Mouse (Mus musculus) adrenal gland, postnatal 36 days (tissue): ENCODE measurements at regions not wholly inside any gene's neighbourhood (a gene's known extent, or its start where the extent isn't known, plus 50 kb on each side); places are given as distances from the start of the nearest gene placed in this dataset.

Experiments
- DNase-seq, 2 experiments: peaks; one replicate each; pipeline ENCODE4 v3.0.0; 2021; ENCODE audit warnings: mixed read lengths in 1 of 2

GRCm38 (mm10) chr16:93387578-93388116 lies 216.2 kb downstream of the Setd4 start:
- no peak for DNase-seq

DNA sequence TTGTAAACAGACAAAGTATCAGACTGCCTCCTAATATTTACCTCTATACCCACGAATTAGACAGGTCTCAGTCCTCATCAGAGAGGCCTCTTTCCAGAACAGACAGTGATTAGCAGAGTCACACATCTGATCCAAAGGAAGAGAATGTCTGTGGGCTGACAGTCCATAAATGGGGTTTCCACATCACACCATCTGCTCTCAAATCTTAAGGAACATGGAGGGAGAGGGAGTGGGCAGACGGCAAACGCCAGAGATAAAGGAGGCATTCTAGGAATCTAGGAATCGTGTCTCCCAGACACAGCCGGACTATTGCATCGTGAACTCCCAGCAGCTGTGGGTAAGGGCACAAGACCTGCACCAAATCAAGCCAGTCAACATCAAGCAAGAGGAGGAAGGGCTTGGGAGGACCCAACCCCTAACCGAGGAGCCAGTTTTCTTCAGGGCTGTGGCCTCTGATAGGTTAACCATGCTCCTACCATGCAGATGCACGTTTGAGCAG lies 219.8 kb downstream of the Setd4 start:
- DNase-seq = no peak

DNA sequence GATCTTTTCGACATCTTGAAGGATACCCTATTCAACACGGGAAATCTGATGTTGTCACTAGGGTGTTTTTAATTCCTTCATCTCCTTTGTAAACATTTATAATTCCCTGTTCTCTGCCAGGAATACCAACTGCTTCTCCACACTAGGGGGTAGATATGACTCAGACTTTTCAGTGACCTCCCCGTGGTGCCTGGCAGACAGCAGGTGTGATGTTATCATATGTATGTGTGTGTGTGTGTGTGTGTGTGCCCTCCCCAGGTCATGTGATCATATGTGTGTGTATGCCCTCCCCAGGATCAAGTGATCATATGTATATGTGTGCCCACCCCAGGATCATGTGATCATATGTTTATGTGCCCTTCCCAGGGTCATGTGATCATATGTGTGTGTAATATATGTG lies 220.9 kb downstream of the Setd4 start:
- DNase-seq = no peak

GRCm38 (mm10) chr16:93380717-93381671 lies 222.9 kb downstream of the Setd4 start:
- no peak for DNase-seq

- no peak for DNase-seq
Observed at GRCm38 (mm10) chr16:93380117-93380516, 223.7 kb downstream of the Setd4 start.

DNA sequence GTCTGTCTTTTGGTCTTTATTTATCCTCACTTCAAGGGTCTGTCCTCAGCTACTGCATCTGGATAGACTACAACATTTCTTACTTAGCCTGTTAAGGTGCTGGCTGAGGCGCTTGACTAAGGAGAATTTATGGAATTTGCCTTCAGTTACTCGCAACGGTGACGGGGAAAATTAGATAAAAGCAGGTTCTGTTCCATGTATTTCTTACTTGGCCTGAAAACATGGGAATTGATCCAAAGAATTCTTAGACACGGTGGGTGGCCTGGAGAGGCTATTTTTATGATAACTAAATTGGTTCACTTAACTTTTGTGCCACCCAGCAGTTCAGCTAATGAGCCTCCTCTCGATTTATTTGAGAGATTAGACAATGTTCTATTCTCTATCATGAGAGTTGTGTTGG lies 224.3 kb downstream of the Setd4 start:
- DNase-seq = no peak

DNA sequence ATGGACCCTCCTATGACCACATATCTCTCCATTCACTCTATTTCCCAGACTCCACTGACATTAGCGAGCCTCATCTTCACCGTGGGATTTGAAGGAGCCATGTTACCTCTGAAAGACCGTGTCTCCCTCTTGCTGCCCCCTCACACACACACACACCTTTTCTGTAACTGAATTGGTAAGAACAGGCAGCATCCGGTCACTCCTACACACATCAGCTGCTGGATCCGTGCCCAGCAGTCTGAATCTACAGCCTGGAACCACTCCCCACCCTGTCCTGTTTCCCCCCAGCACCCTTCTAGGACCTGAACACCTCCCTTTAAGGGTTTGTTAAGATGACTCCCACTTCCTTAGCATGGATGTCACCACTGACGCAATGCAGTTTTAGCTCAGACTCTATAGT lies 229.2 kb downstream of the Setd4 start:
- DNase-seq = peak; percentile 5 to 6

- DNase-seq = no peak
Observed at GRCm38 (mm10) chr16:93369766-93370146, 234.1 kb downstream of the Setd4 start.

- DNase-seq = no peak
Observed at GRCm38 (mm10) chr16:93368824-93369765, 234.8 kb downstream of the Setd4 start.

GRCm38 (mm10) chr16:93367995-93368394 lies 235.9 kb downstream of the Setd4 start:
- no peak for DNase-seq

GRCm38 (mm10) chr16:93367246-93367805 lies 236.5 kb downstream of the Setd4 start:
- no peak for DNase-seq

DNA sequence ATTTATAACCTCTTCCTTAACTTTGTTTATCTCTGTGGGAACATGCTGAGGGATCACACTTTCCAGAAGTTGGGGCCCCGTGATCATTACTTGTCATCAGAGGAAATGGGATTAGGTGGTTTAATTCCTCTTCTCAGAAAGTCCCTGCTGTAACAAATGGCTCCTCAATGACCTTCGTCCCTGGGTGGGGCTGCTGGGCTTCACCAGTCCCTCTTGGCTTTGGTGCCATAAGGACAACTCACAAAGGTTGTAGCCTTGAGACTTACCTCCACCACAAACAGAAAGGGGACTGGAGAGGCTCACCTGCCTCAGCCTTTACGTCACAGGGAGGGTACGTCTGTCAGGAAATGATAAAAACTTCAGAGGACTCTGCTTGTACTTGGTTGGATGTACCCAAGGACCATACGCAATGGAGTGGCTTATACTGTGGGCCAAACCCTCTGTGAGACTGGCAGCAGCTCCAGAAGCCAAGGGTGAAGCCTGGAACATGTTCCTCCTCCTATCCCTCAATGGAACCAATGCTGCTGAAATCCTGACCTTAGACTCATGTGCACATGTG lies 237.4 kb downstream of the Setd4 start:
- no peak for DNase-seq

- DNase-seq = no peak
Observed at GRCm38 (mm10) chr16:93365236-93365951, 238.5 kb downstream of the Setd4 start.

DNA sequence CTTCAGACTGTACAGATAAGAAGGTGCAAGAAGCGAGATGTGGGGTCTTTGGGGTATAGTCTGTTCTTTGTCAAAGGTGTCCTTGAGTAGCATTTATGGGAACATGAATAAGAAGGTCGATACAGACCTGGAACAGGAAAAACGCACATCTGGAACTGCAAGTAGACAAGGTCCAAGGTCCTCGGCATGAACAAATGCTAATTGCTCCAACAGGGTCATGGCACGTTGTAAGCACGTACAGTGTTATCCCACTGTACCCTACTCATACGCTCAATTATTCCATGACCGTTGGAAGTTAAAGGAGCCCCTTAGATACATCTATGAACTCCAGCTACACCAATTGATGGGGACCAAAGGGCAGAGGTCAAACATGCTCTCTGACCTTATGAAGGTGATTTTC lies 244.1 kb downstream of the Setd4 start:
- no peak for DNase-seq

DNA sequence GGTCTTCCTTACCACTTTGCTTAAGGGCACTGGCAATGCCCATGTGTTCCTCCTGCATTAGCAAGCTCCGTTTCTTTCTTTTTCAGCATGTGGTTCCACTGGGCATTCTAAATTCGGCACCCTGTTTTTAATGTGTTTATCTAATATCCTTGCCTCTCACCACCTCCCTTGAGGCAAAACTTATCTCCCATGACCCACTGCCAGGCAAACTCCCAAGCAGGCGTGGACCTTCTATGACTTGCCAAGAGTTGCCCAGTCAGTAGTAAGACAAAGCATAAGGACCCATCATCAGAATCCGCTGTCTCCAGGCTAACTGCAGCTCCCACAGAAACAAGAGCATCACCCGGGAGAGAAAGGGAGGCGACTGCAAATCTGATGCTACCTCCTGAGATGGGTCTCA lies 245.2 kb downstream of the Setd4 start:
- DNase-seq = no peak

DNA sequence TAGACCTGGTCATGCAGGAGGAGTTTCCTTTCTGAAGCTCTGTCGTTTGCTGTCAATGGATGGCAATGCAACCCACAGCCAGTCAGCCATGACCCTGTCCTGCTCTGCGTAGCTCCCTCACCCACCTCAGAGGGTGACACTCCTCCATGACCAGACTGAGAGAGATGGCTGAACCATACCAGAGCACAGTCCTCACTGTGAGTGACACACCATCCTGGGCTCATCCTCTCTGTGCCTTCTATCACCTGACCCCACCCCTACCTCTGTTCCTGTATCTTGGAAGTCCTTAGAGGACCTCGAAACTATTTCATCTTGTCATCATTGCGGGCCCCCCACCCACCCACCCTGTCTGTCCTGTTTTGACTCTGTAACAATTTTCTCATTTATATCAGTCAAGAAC lies 245.7 kb downstream of the Setd4 start:
- no peak for DNase-seq

- DNase-seq = no peak
Observed at GRCm38 (mm10) chr16:93355204-93355899, 248.5 kb downstream of the Setd4 start.

GRCm38 (mm10) chr16:93353971-93354370 lies 249.9 kb downstream of the Setd4 start:
- DNase-seq = no peak

DNA sequence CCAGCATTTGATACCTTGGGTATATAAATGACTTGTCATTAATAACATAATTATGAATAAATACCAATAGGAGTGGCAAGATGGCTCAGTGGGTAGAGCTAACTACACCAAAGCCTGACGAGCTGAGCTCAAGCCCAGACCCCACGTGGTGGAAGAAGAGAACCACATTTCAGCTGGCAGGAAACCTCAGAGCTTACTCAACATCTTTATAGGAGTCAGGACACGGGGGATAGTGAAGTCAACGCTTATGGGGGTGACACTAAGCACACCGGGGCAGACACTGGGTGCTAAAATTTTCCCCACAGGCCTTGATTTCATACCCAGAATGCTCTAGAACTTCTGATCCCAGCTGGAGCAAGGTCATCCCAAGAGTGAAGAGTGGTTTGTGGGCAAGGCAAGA lies 259.3 kb downstream of the Setd4 start:
- DNase-seq = no peak

DNA sequence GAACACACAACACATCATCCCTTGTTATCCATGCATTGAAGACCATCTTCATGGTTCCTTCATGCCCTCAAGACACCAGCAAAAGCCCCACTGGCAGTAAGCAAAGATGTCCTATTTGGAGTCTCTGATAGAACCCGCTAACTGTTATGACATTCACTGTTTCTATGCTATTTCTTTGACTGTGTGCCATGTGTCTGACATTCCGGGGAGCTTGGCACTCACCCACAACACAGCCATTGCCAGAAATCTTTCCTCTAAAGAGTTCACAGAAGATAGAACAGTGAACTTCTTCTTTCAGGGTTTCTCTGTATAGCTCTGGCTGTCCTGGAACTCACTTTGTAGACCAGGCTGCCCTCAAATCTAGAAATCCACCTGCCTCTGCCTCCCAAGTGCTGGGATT lies 261.2 kb downstream of the Setd4 start:
- peak in 1 of 2 experiments; percentile 19 for DNase-seq
